Mouse (Mus musculus): ENCODE results near the gene Scn1a.

DNA sequence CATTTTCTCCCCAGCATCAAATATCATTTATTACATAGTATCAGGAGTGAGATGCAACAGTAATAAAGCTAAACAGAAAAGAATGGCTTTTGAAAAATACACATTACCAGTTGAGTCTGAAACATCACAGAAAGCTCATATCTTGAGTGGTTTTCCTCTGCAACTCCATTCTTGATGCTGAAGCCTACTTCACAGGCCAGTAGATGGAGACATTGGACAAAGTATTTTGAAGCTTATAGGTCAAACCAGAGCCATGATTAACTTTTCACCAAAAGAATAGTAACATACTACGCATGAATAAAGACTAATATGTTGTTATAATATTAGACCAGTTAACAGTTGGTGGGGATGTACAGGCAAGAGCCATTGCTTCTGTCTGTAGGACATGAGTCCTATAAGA, 21.8 kb upstream of the Scn1a start:
- TF ChIP-seq GATA1 (IDR thresholded peaks at IDR 0.05; ENCODE audit: borderline replicate concordance, low read length) (no peak), FLI1 (IDR thresholded peaks at IDR 0.05; ENCODE audit: low read length) (no peak)
